In the genomic region with DNA sequence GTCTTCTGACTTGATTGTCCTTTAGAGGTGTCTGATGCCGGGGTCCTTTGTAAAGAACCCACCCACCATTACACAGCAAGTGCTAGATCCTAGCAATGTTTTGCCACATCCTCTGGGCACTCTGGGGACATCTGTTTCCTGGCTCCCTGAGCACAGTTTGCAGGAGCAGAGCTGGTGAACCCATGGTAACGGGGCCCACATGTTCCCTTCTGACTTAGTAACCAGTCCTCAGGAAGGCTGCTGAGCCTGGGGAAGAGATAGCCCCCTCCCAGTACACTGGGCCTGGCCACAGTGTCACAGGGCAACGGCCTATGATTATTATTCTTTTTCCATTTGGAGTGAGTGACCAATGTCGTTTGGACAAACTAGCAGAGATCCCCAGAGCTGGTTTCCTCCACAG, we compare ENCODE assay signal across 23 mouse cellular contexts. TPM values are rescaled to one million over a fixed set of nuclear protein-coding genes. Genes with fewer than 3 reads are reported as not detected.
"Had no signal": no experiment of that assay in that cellular context is flagged by ENCODE, and none has a peak within 500 bp of the region (broad histone marks: within the 10 kb centered on the region; RNA-seq: fewer than 3 reads in every experiment).

No protein-coding gene starts in this region.

- H3K4me1 ChIP-seq: liver, embryonic 15.5 days; lung, embryonic 15.5 days; midbrain, embryonic 13.5 days; midbrain, embryonic 15.5 days; neural tube, embryonic 13.5 days; neural tube, embryonic 15.5 days had no signal

- H3K4me3 ChIP-seq: liver, embryonic 15.5 days; lung, embryonic 15.5 days; midbrain, embryonic 13.5 days; midbrain, embryonic 15.5 days; neural tube, embryonic 13.5 days; neural tube, embryonic 15.5 days had no signal

- H3K4me2 ChIP-seq: liver, embryonic 15.5 days; lung, embryonic 15.5 days; midbrain, embryonic 11.5 days; midbrain, embryonic 13.5 days; midbrain, embryonic 15.5 days; neural tube, embryonic 13.5 days; neural tube, embryonic 15.5 days had no signal

- H3K9me3 ChIP-seq: liver, embryonic 15.5 days; lung, embryonic 15.5 days; megakaryocyte, embryonic 14.5 days; midbrain, embryonic 13.5 days; midbrain, embryonic 15.5 days; neural tube, embryonic 13.5 days; neural tube, embryonic 15.5 days had no signal

- H3K27me3 ChIP-seq: liver, embryonic 15.5 days; lung, embryonic 15.5 days; midbrain, embryonic 13.5 days; midbrain, embryonic 15.5 days; neural tube, embryonic 13.5 days; neural tube, embryonic 15.5 days had no signal

- H3K27ac ChIP-seq: liver, embryonic 15.5 days; lung, embryonic 15.5 days; midbrain, embryonic 13.5 days; midbrain, embryonic 15.5 days; neural tube, embryonic 13.5 days; neural tube, embryonic 15.5 days had no signal

- DNase-seq: liver, postnatal 0 days; lung, adult 2 months; lung, postnatal 14 days; lung, postnatal 4 days; retina, postnatal 1 day; right cerebral cortex, adult 18-20 months; right cerebral cortex, postnatal 25 days; right cerebral cortex, postnatal 4 days; spleen, adult 18-20 months; thymus, adult 18-20 months; thymus, postnatal 14 days; thymus, postnatal 36 days had no signal

- H3K36me3 ChIP-seq: liver, embryonic 15.5 days; lung, embryonic 15.5 days; midbrain, embryonic 13.5 days; midbrain, embryonic 15.5 days; neural tube, embryonic 13.5 days; neural tube, embryonic 15.5 days had no signal

- ATAC-seq: liver, postnatal 0 days; lung, postnatal 0 days; midbrain, embryonic 13.5 days; midbrain, embryonic 15.5 days had no signal

- H3K9ac ChIP-seq: liver, embryonic 15.5 days; liver, postnatal 0 days; lung, embryonic 15.5 days; midbrain, embryonic 13.5 days; midbrain, embryonic 15.5 days; neural tube, embryonic 13.5 days; neural tube, embryonic 15.5 days had no signal

RNA-seq across cellular contexts. Expression of a gene that starts 19.1 kb away (rescaled TPM):
- total RNA-seq: monocyte, adult 5-6 weeks had no signal
- polyA plus RNA-seq: small intestine, adult 2 months had no signal
